22 mouse cellular contexts compared by ENCODE assay signal in the genomic region with DNA sequence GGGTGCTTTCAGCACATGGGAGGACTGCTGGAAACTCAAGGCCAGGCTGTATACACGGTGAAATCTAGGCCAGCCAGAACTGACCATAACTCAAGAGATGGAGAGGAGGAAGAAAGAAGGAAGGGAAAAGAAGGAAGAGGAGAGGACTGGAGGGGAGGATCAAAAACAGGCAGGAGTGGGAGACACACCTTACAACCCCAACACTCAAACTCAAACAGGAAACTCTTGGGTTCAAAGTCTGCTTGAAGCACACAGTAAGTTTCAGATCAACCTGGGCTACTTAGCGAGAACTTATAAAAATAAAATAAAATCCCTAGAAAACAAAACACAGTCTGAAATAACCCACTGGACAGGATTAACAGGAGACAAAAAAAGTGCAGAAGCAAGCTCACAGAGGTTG.
"Had no signal": no experiment of that assay in that cellular context is flagged by ENCODE, and none has a peak within 500 bp of the region (broad histone marks: within the 10 kb centered on the region; RNA-seq: fewer than 3 reads in every experiment).

No protein-coding gene starts in this region.

- DNase-seq: kidney, postnatal 14 days; kidney, postnatal 4 days; left cerebral cortex, postnatal 4 days; liver, postnatal 0 days; lung, embryonic 14.5 days; retina, postnatal 1 day; right cerebral cortex, postnatal 25 days; spleen, adult 18-20 months; thymus, adult 2 months; thymus, postnatal 14 days; thymus, postnatal 4 days had no signal

- H3K4me2 ChIP-seq: kidney, embryonic 15.5 days; limb, embryonic 12.5 days; limb, embryonic 15.5 days; liver, embryonic 11.5 days; lung, embryonic 14.5 days; midbrain, embryonic 12.5 days; midbrain, embryonic 15.5 days; neural tube, embryonic 13.5 days had no signal

- H3K4me1 ChIP-seq: midbrain, embryonic 12.5 days had no signal

- H3K9ac ChIP-seq: kidney, embryonic 15.5 days; limb, embryonic 12.5 days; limb, embryonic 15.5 days; liver, embryonic 14.5 days; liver, postnatal 0 days; lung, embryonic 14.5 days; midbrain, embryonic 12.5 days; midbrain, embryonic 15.5 days; neural tube, embryonic 13.5 days had no signal

- H3K36me3 ChIP-seq: midbrain, embryonic 15.5 days; neural tube, embryonic 13.5 days had no signal

- H3K27me3 ChIP-seq: kidney, embryonic 15.5 days; limb, embryonic 12.5 days; limb, embryonic 15.5 days; midbrain, embryonic 12.5 days; midbrain, embryonic 15.5 days; neural tube, embryonic 13.5 days had no signal

- H3K4me3 ChIP-seq: kidney, embryonic 15.5 days; limb, embryonic 12.5 days; limb, embryonic 15.5 days; midbrain, embryonic 12.5 days; midbrain, embryonic 15.5 days; myocyte; neural tube, embryonic 13.5 days had no signal

- H3K9me3 ChIP-seq: kidney, embryonic 15.5 days; limb, embryonic 12.5 days; limb, embryonic 15.5 days; midbrain, embryonic 12.5 days; midbrain, embryonic 15.5 days; neural tube, embryonic 13.5 days had no signal

- H3K27ac ChIP-seq: kidney, embryonic 15.5 days; limb, embryonic 12.5 days; limb, embryonic 15.5 days; liver, embryonic 14.5 days; macrophage; midbrain, embryonic 12.5 days; midbrain, embryonic 15.5 days; neural tube, embryonic 13.5 days had no signal

- ATAC-seq: liver, postnatal 0 days; lung, postnatal 0 days; midbrain, embryonic 15.5 days had no signal
